Mouse (Mus musculus): ENCODE results near the gene Ccr10.

Ccr10 gene

DNA sequence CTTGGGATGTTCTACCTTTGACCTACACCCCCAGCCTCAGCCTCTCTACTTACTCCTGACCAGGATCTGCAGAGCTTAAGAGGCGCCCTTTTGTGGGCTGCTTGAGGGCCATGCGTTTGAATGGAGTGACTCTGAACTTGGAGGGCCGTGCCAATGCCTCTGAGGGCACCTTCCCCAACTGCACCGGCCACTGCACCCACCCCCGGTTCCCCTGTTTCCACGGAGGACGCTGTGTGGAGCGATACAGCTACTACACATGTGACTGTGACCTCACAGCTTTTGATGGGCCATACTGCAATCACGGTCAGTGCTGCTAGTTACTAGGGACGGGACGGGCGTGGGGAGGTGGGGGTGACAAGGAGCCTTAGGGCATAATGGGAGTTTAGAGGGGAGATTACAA lies 9.7 kb upstream of the Ccr10 start:
- no peak overlapping the region for H3K4me3 ChIP-seq (replicated peaks; ENCODE audit: low read length)
- H3K9me3 ChIP-seq (ENCODE audit: low read length) = no peaks in the 10 kb centered on the region
- H3K36me3 ChIP-seq (ENCODE audit: insufficient read depth, low read length) = no peaks in the 10 kb centered on the region
- peaks cover 33% of the 10 kb centered on the region for H3K27me3 ChIP-seq (ENCODE audit: insufficient read depth, low read length)
- no peak for TF ChIP-seq NANOG (IDR thresholded peaks at IDR 0.05; ENCODE audit: borderline replicate concordance, low read length)
- TF ChIP-seq POU5F1 (IDR thresholded peaks at IDR 0.05; ENCODE audit: borderline replicate concordance, low read length) = no peak
- no peak for TF ChIP-seq CTCF (conservative IDR thresholded peaks at IDR 0.05; ENCODE audit: low read length)
- H3K4me1 ChIP-seq (replicated peaks; ENCODE audit: low read depth, low read length) = peaks cover 26% of the 10 kb centered on the region

DNA sequence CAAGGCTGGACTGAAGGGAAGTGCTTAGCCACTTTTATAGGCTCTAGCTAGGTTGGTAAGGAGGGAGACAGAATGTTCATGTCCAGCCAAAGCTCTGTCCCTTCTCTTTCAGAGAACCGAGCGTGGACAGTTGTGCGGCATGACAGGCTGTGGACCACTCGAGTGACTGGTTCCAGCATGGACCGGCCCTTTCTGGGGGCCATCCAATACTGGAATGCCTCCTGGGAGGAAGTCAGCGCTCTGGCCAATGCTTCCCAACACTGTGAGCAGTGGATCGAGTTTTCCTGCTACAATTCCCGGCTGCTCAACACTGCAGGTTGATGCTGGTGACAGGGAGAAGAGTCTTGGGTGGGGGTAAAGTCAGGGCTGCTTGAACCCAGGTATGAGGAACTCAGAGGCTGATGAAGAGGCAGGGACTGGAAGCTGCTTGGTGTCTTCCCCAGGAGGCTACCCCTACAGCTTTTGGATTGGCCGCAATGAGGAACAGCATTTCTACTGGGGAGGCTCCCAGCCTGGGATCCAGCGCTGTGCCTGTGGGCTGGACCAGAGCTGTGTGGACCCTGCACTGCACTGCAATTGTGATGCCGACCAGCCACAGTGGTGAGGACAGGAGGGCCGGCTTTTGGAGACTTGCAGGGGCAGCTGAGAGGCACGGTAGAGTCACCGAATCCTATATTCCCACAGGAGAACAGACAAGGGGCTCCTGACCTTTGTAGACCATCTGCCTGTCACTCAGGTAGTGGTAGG lies 7.7 kb upstream of the Ccr10 start:
- H3K4me3 ChIP-seq (replicated peaks; ENCODE audit: low read length) = no peak overlapping the region

DNA sequence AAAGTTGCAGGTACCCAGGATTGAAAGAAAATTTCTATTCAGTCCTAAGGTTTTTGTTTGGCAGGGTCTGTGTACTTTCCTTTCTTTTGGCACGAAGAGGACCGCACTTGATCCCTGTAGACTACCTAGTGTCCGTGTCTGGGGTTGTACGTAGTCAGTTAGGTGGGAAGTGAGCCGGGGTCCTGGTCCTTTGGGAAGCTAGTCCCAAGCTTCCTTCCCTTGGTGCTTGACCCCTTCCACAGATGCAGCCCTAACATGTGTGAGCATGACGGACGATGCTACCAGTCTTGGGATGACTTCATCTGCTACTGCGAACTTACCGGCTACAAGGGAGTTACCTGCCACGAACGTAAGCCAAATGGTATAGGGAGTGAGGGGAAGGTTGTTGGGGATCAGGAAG lies 6.7 kb upstream of the Ccr10 start:
- TF ChIP-seq CTCF (conservative IDR thresholded peaks at IDR 0.05; ENCODE audit: low read length) = no peak
- TF ChIP-seq NANOG (IDR thresholded peaks at IDR 0.05; ENCODE audit: borderline replicate concordance, low read length) = no peak
- TF ChIP-seq POU5F1 (IDR thresholded peaks at IDR 0.05; ENCODE audit: borderline replicate concordance, low read length) = no peak
- Histone ChIP-seq H3K27me3 (ENCODE audit: insufficient read depth, low read length) (peaks cover 62% of the 10 kb centered on the region), H3K4me3 (replicated peaks; ENCODE audit: low read length) (no peak overlapping the region), H3K4me1 (replicated peaks; ENCODE audit: low read depth, low read length) (peaks cover 32% of the 10 kb centered on the region), H3K36me3 (ENCODE audit: insufficient read depth, low read length) (no peaks in the 10 kb centered on the region), H3K9me3 (ENCODE audit: low read length) (no peaks in the 10 kb centered on the region)

More for the DNA sequence above, 7.7 kb upstream of the Ccr10 start:
- H3K27me3 ChIP-seq (ENCODE audit: insufficient read depth, low read length) = peaks cover 52% of the 10 kb centered on the region
- no peaks in the 10 kb centered on the region for H3K9me3 ChIP-seq (ENCODE audit: low read length)
- no peak for TF ChIP-seq CTCF (conservative IDR thresholded peaks at IDR 0.05; ENCODE audit: low read length)
- no peak for TF ChIP-seq POU5F1 (IDR thresholded peaks at IDR 0.05; ENCODE audit: borderline replicate concordance, low read length)
- TF ChIP-seq NANOG (IDR thresholded peaks at IDR 0.05; ENCODE audit: borderline replicate concordance, low read length) = no peak
- H3K4me1 ChIP-seq (replicated peaks; ENCODE audit: low read depth, low read length) = peaks cover 22% of the 10 kb centered on the region
- no peaks in the 10 kb centered on the region for H3K36me3 ChIP-seq (ENCODE audit: insufficient read depth, low read length)

GRCm38 (mm10) chr11:101180846-101181740 lies 5.8 kb upstream of the Ccr10 start:
- Histone ChIP-seq H3K4me1 (replicated peaks; ENCODE audit: low read depth, low read length) (peaks cover 41% of the 10 kb centered on the region), H3K4me3 (replicated peaks; ENCODE audit: low read length) (no peak overlapping the region), H3K27me3 (ENCODE audit: insufficient read depth, low read length) (peaks cover 71% of the 10 kb centered on the region), H3K36me3 (ENCODE audit: insufficient read depth, low read length) (no peaks in the 10 kb centered on the region), H3K9me3 (ENCODE audit: low read length) (no peaks in the 10 kb centered on the region)
- TF ChIP-seq NANOG (IDR thresholded peaks at IDR 0.05; ENCODE audit: borderline replicate concordance, low read length) (no peak), CTCF (conservative IDR thresholded peaks at IDR 0.05; ENCODE audit: low read length) (peak; percentile 83)

DNA sequence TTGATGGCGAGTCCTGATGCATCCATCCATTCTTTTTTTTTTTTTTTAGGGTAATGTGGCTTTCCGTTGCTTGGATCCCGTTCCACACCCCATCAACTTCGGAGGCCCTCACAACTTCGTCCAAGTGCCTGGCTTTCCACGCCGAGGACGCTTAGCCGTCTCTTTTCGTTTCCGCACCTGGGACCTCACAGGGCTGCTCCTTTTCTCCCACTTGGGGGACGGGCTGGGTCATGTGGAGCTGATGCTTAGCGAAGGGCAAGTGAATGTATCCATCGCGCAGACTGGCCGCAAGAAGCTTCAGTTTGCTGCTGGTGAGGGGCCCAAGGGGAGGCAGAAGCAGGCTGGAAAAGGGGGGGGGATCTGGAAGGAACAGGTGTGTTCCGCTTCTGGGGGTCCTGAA lies 5.0 kb upstream of the Ccr10 start:
- H3K9me3 ChIP-seq (ENCODE audit: low read length) = no peaks in the 10 kb centered on the region
- H3K4me1 ChIP-seq (replicated peaks; ENCODE audit: low read depth, low read length) = peaks cover 48% of the 10 kb centered on the region
- H3K4me3 ChIP-seq (replicated peaks; ENCODE audit: low read length) = no peak overlapping the region
- no peaks in the 10 kb centered on the region for H3K36me3 ChIP-seq (ENCODE audit: insufficient read depth, low read length)
- TF ChIP-seq CTCF (conservative IDR thresholded peaks at IDR 0.05; ENCODE audit: low read length) (no peak), POU5F1 (IDR thresholded peaks at IDR 0.05; ENCODE audit: borderline replicate concordance, low read length) (no peak), NANOG (IDR thresholded peaks at IDR 0.05; ENCODE audit: borderline replicate concordance, low read length) (no peak)
- H3K27me3 ChIP-seq (ENCODE audit: insufficient read depth, low read length) = peaks cover 78% of the 10 kb centered on the region

DNA sequence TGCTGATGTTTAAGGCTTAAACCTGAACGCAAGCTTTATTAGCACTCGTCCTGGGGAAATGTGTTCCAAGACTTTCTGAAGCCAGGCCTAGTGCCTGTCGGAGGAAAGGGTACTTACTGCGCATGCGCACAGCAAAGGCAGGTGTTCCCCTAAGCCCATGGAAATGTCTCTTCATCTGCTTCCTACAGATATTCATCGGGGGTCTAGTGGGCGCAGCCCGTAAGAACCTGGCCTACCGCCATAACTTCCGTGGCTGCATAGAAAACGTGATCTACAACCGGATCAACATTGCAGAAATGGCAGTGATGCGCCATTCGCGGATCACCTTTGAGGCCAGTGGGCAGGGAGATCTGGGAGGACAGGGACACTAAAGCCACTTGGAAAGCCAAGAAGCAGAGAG lies 4.1 kb upstream of the Ccr10 start:
- no peaks in the 10 kb centered on the region for H3K36me3 ChIP-seq (ENCODE audit: insufficient read depth, low read length)
- peaks cover 82% of the 10 kb centered on the region for H3K27me3 ChIP-seq (ENCODE audit: insufficient read depth, low read length)
- H3K9me3 ChIP-seq (ENCODE audit: low read length) = no peaks in the 10 kb centered on the region
- TF ChIP-seq NANOG (IDR thresholded peaks at IDR 0.05; ENCODE audit: borderline replicate concordance, low read length) (no peak), CTCF (conservative IDR thresholded peaks at IDR 0.05; ENCODE audit: low read length) (no peak), POU5F1 (IDR thresholded peaks at IDR 0.05; ENCODE audit: borderline replicate concordance, low read length) (no peak)
- peaks cover 53% of the 10 kb centered on the region for H3K4me1 ChIP-seq (replicated peaks; ENCODE audit: low read depth, low read length)
- H3K4me3 ChIP-seq (replicated peaks; ENCODE audit: low read length) = no peak overlapping the region

DNA sequence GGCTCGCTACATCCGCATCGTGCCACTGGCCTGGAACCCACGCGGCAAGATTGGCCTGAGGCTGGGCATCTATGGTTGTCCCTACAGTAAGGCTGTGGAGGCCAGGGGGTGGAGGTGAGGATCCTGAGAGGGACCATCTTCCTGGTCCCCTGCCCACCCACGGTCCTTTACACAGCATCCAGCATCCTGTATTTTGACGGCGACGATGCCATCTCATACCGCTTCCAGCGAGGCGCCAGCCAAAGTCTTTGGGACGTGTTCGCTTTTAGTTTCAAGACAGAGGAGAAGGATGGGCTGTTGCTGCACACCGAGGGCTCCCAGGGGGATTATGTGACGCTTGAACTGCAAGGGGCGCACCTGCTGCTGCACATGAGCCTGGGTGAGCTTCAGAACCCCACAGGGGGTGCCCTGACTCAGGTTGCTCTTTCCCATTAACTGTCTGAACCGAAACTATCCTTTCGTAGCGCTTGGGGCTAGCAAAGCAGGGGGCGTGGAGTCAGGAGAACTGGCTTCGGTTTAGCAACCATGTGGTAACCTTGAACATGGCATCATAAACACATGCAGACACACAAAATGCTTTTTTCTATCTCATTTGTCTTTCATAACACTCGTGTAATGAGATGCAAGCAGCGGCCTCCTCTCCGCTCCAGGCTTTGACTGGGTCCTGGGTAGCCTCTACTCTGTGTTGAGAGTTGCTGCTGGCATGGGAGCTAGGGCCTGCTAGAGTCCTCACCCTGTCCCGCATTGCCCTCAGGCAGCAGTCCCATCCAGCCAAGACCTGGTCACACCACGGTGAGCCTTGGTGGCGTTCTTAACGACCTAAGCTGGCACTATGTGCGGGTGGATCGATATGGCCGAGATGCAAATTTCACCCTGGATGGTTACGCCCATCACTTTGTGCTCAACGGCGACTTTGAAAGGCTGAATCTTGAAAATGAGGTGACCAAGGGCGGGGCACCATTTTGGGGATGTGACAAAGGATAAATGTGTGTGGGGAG lies 3.1 kb upstream of the Ccr10 start:
- H3K36me3 ChIP-seq (ENCODE audit: insufficient read depth, low read length) = no peaks in the 10 kb centered on the region
- H3K4me3 ChIP-seq (replicated peaks; ENCODE audit: low read length) = 0 out of 2 replicates have a peak overlapping the region, but pooled peaks have one; percentile 41
- H3K9me3 ChIP-seq (ENCODE audit: low read length) = no peaks in the 10 kb centered on the region
- peaks cover 84% of the 10 kb centered on the region for H3K27me3 ChIP-seq (ENCODE audit: insufficient read depth, low read length)
- peaks cover 62% of the 10 kb centered on the region for H3K4me1 ChIP-seq (replicated peaks; ENCODE audit: low read depth, low read length)
- no peak for TF ChIP-seq CTCF (conservative IDR thresholded peaks at IDR 0.05; ENCODE audit: low read length)
- no peak for TF ChIP-seq NANOG (IDR thresholded peaks at IDR 0.05; ENCODE audit: borderline replicate concordance, low read length)
- TF ChIP-seq POU5F1 (IDR thresholded peaks at IDR 0.05; ENCODE audit: borderline replicate concordance, low read length) = no peak

All from E14TG2a.4 (cell line).